Mouse (Mus musculus): ENCODE measurements around the gene Eif1b.
"Not testable (repeated sequence)": the region's sequence is repeated elsewhere in the genome, so short reads cannot be mapped to it uniquely, and the experiment has no call there.

Eif1b gene

GRCm38 (mm10) chr9:120521161-120521560, 29.1 kb downstream of the Eif1b start:
- no peak for DNase-seq (ENCODE audit: low spot score)

GRCm38 (mm10) chr9:120527270-120527669, 35.2 kb downstream of the Eif1b start:
- DNase-seq (ENCODE audit: low spot score), result peak; percentile 11

DNA sequence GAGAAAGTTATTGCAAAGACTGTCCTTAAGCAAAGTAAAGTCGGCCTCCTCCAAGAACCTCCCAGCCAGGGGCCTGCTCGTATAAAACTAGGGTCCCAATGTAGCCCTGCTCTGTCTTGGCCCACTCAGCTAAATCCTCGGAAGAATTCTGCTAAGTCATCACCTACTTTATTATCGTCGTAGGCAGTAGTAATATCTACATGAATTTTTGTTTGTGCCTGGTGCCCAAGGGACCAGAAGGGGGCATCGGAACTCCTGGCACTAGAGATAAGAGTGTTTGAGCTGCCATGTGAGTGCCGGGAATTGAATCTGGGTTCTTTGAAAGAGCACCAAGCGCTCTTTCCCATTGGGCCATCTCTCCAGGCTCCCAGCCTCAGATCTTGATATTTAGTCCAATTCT, 35.9 kb downstream of the Eif1b start:
- no peak for DNase-seq (ENCODE audit: low spot score)

- DNase-seq (ENCODE audit: low spot score), result no peak
Measured at GRCm38 (mm10) chr9:120528815-120529510, 36.9 kb downstream of the Eif1b start.

DNA sequence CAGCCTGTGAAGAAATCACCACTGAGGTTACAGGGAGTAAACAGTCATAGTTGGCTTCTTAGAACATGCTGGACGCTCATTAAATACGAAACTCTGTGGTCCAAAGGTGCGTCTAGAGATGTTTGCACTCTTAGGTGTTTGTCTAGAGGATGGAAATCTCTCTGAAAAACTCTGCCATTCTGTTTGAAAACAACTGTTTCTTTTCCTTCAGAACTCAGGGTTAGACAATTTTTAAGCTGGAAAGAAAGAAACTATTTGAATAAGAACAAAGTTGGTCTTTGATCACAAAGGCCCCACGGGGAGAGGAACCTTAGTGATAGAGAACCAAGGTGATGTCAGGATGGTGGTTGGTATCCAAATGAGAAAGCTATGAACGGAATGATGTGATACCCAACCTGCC, 38.4 kb downstream of the Eif1b start:
- no peak for DNase-seq (ENCODE audit: low spot score)

- DNase-seq (ENCODE audit: low spot score), result no peak
Measured at GRCm38 (mm10) chr9:120532062-120532461, 40.0 kb downstream of the Eif1b start.

DNA sequence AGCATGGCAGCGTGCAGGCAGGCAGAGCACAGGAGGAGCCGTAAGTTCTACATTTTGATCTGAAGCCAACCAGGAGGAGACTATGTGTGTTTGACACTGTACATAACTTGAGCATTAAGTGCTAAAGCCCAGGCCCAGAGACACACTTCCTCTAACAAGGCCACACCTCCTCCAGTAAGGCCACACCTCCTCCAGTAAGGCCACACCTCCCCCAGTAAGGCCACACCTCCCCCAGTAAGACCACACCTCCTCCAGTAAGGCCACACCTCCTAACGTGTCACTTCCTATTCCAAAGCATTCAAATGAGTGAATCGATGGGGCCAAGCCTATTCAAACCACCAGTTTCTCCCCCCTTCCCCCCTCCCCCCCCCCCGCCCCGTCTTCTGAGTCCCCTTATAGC, 40.7 kb downstream of the Eif1b start:
- DNase-seq (ENCODE audit: low spot score), result no peak

DNA sequence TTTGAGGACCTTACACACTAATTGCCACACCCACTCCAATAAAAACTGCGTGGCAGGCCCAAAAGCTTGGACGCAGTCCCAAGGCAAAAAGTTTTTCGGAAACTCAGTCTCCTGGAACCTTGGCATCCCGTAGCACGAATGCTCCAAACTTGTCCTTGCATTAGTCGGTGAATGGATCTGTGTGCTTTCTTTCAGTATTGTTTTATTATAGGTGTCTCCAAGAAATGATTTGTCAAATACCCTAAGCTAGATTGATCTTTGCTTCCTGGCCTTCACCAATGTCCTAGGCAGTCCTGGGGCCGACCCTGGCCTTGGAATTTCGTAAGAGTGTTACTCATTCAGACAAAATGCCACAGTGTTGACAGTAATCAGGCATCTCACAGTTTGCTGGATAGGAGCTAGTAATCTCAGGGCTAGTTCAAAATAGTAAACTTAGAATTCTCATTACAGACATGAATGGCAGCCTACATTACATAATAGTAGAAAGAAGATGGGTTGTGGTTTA, 41.5 kb downstream of the Eif1b start:
- DNase-seq (ENCODE audit: low spot score), result not testable (repeated sequence)

DNA sequence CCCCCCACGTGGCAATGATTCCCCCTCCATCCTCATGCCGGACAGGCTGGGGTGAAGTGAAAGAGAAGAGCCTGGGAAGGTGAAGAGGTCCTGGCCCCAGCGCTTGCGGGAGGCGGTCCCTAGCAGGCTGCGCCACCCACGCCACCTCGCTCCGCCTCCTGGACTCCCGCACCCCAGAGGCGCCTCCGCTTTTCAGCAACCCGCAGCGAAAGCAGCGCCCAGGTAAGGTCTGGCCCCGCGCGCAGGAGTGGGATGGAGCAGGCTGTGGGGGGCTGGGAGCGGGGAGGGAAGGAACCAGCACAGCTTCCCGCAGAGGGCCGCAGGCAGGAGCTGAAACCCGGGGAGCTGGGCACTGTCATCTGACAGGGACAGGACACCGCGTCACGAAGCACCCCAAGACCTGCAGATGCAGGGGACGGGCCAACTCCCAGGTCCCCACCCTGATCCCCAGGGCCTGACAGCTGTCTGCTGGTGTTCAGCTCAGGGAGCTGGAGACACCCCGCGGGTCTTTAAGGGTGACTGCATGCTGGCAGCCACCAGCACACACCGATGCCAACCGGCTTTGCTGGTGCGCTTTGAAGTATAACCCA, 47.7 kb downstream of the Eif1b start, which contains the start of gene Entpd3:
Gene Entpd3 (plus strand): TSS at position 157 of the 590 bp plus-strand sequence.
- peak; percentile 26 for DNase-seq (ENCODE audit: low spot score)

DNA sequence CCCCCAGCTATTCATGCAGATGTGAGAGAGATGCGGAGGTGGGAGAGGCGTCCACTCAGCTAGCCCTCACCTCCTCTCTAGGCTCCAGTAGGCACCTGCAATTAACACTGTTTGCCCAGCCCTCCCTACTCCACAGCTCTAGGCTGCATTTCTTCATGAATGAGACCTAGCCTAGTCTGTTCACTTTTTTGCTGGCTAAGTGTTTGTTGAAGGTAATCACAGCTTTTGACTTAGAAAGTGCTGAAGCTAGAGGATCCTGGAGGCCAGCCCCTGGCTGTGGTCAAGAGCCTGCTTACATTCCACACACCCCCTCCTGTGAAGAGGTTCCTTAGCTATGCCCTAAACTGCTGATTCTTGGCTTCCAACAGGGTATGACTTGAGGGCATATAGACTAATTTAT, 49.4 kb downstream of the Eif1b start:
- no peak for DNase-seq (ENCODE audit: low spot score)

DNA sequence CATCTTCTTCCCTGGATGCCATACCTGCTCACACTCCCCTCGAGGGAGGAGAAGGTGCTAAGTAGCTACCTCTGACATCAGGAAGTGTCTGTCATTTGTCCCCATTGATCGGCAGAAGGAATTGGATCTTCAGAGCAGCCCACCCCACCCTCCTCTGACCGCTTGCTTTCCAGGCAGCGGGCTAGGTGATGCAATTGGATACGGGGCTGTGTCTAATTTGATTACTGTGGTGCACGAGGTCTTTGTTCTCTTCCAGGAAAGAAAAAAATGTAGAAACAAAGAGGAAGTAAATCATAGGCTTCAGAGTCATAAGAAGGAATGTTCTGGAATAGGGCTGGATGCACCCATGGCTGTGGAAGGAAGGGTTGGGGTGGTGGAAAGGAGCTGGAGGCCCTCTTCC, 50.2 kb downstream of the Eif1b start:
- no peak for DNase-seq (ENCODE audit: low spot score)
